Mouse (Mus musculus): Measurements from ENCODE around the gene Mis18a. TPM values are rescaled to one million over a fixed set of nuclear protein-coding genes. Genes with fewer than 3 reads are reported as not detected.

Mis18a gene
- polyA plus RNA-seq, 1 experiment from 2014 or later = 62.7 TPM

GRCm38 (mm10) chr16:90674651-90675050, 52.6 kb downstream of the Mis18a start:
- no peak overlapping the region for H3K4me2 ChIP-seq (replicated peaks)
- no peak overlapping the region for H3K27ac ChIP-seq (replicated peaks)
- no peaks in the 10 kb centered on the region for H3K27me3 ChIP-seq
- no peaks in the 10 kb centered on the region for H3K36me3 ChIP-seq
- H3K4me1 ChIP-seq = no peaks in the 10 kb centered on the region
- peaks cover 2% of the 10 kb centered on the region; the same call in 1 of the 2 replicates for H3K9me3 ChIP-seq
- no peak overlapping the region for H3K9ac ChIP-seq (replicated peaks)
- H3K4me3 ChIP-seq = no peak overlapping the region
- WGBS = 96% methylated on average over 6 of the region's 6 CpGs
- no peak for ATAC-seq (ENCODE audit: low FRiP score, low read depth)

GRCm38 (mm10) chr16:90673507-90674354, 53.5 kb downstream of the Mis18a start:
- no peak for ATAC-seq (ENCODE audit: low FRiP score, low read depth)

More at GRCm38 (mm10) chr16:90673507-90674354, 53.5 kb downstream of the Mis18a start:
- H3K27me3 ChIP-seq = no peaks in the 10 kb centered on the region
- no peaks in the 10 kb centered on the region for H3K36me3 ChIP-seq
- H3K9me3 ChIP-seq = peaks cover under 1% of the 10 kb centered on the region; the same call in 1 of the 2 replicates
- H3K4me3 ChIP-seq = no peak overlapping the region
- H3K4me1 ChIP-seq = no peaks in the 10 kb centered on the region
- H3K9ac ChIP-seq (replicated peaks) = no peak overlapping the region
- no peak overlapping the region for H3K27ac ChIP-seq (replicated peaks)
- 87% methylated on average over 21 of the region's 21 CpGs for WGBS
- no peak overlapping the region for H3K4me2 ChIP-seq (replicated peaks)

Other genes starting within 250 kb of the Mis18a start
- not detected in 2 replicates for gene Mrap, start 10.8 kb upstream of the Mis18a start, polyA plus RNA-seq (2016; fragmentation: Nextera tagmentation; extraction: Ambion mirVana)
- 12.1 and 13.8 TPM in 2 replicates for gene Urb1, start 83.0 kb upstream of the Mis18a start, polyA plus RNA-seq (2016; fragmentation: Nextera tagmentation; extraction: Ambion mirVana)
- 1.6 and 3.3 TPM in 2 replicates for gene Eva1c, start 99.3 kb upstream of the Mis18a start, polyA plus RNA-seq (2016; fragmentation: Nextera tagmentation; extraction: Ambion mirVana)
- gene Cfap298, start 207.7 kb upstream of the Mis18a start, polyA plus RNA-seq (2016; fragmentation: Nextera tagmentation; extraction: Ambion mirVana) = 43.6 and 50.1 TPM in 2 replicates